Mouse (Mus musculus) neural tube, embryonic 14.5 days (tissue): ENCODE results near the gene Map3k12. TPM values are rescaled to one million over a fixed set of nuclear protein-coding genes. Genes with fewer than 3 reads are reported as not detected.

Source experiments
- ATAC-seq: fragments of 200-750 bp; cut with Nextera tagmentation; 2 replicates; pipeline ENCODE4 v1.8.0; 2017; ENCODE audit warnings: low read depth, mild to moderate bottlenecking, moderate TSS enrichment, moderate library complexity
- H3K27ac ChIP-seq: fragments of 300-500 bp; sonication (generic); 2 replicates; pipeline ENCODE4 v1.5.1; 2014; ENCODE audit warnings: low read depth, mild to moderate bottlenecking, control low read depth, low read length, moderate library complexity, mixed read lengths
- H3K27me3 ChIP-seq: fragments of 300-500 bp; sonication (generic); 2 replicates; pipeline ENCODE4 v1.6.1; 2014; ENCODE audit warnings: low read length; ENCODE audit not compliant: control insufficient read depth, insufficient read depth
- H3K36me3 ChIP-seq: fragments of 300-500 bp; sonication (generic); 2 replicates; pipeline ENCODE4 v1.6.1; 2014; ENCODE audit warnings: low read length, mixed read lengths; ENCODE audit not compliant: control insufficient read depth, insufficient read depth
- H3K4me1 ChIP-seq: fragments of 300-500 bp; sonication (generic); 2 replicates; pipeline ENCODE4 v1.6.1; 2014; ENCODE audit warnings: low read length; ENCODE audit not compliant: control insufficient read depth, insufficient read depth
- H3K4me2 ChIP-seq: fragments of 300-500 bp; sonication (generic); 2 replicates; pipeline ENCODE4 v1.6.1; 2014; ENCODE audit warnings: mild to moderate bottlenecking, low read depth, low read length, control low read depth
- H3K4me3 ChIP-seq: fragments of 300-500 bp; sonication (generic); 2 replicates; pipeline ENCODE4 v1.5.1; 2014; ENCODE audit warnings: low read depth, low read length, control low read depth, mixed read lengths
- H3K9ac ChIP-seq: fragments of 300-500 bp; sonication (generic); replicated peaks from 2 replicates; pipeline ENCODE4 v1.6.1; 2014; ENCODE audit warnings: low read depth, mild to moderate bottlenecking, control low read depth, low read length, mixed read lengths
- H3K9me3 ChIP-seq: fragments of 300-500 bp; sonication (generic); 2 replicates; pipeline ENCODE4 v1.6.1; 2016; ENCODE audit warnings: low read length; ENCODE audit not compliant: control insufficient read depth
- WGBS: fragments of 180-500 bp; shearing (Covaris S2); extraction: QIAGEN DNeasy Blood & Tissue Kit; methylation state at CpG from one replicate; pipeline ENCODE4 v1.1.7; 2014; 5-methylcytosine and 5-hydroxymethylcytosine counted together
- polyA plus RNA-seq: library from polyadenylated mRNA; unstranded; fragments of >200 nt; fragmentation: Nextera tagmentation; extraction: Ambion mirVana; gene quantifications from 2 replicates; pipeline ENCODE4 v1.2.1, GENCODE M21; 2014

Gene Map3k12
- polyA plus RNA-seq, 1 experiment from 2014 or later: 48.8 TPM

- Histone ChIP-seq H3K27ac (0 out of 2 replicates have a peak overlapping the region, but pooled peaks have one; percentile 7), H3K36me3 (peaks cover 16% of the 10 kb centered on the region; the same call in 1 of the 2 replicates), H3K27me3 (no peaks in the 10 kb centered on the region), H3K4me3 (no peak overlapping the region), H3K4me2 (no peak overlapping the region), H3K9ac (no peak overlapping the region), H3K9me3 (no peaks in the 10 kb centered on the region), H3K4me1 (no peaks in the 10 kb centered on the region)
- ATAC-seq: no peak
- WGBS: 89% methylated on average over 3 of the region's 3 CpGs
These were observed 29.4 kb upstream of the Map3k12 start for GRCm38 (mm10) chr15:102546246-102546645.

- no peaks in the 10 kb centered on the region for H3K4me1 ChIP-seq
- H3K36me3 ChIP-seq: peaks cover 15% of the 10 kb centered on the region
- no peaks in the 10 kb centered on the region for H3K9me3 ChIP-seq
- H3K4me2 ChIP-seq: no peak overlapping the region
- H3K27ac ChIP-seq: no peak overlapping the region
- no peak overlapping the region for H3K4me3 ChIP-seq
- 87% methylated on average over 4 of the region's 4 CpGs for WGBS
- H3K27me3 ChIP-seq: no peaks in the 10 kb centered on the region
- H3K9ac ChIP-seq: no peak overlapping the region
- ATAC-seq: no peak
These were observed 27.9 kb upstream of the Map3k12 start for GRCm38 (mm10) chr15:102544801-102545200.

- no peak overlapping the region for H3K4me3 ChIP-seq
- H3K4me2 ChIP-seq: no peak overlapping the region
- 91% methylated on average over 7 of the region's 7 CpGs for WGBS
- peaks cover 39% of the 10 kb centered on the region for H3K36me3 ChIP-seq
- H3K27ac ChIP-seq: no peak overlapping the region
- H3K9me3 ChIP-seq: no peaks in the 10 kb centered on the region
- no peaks in the 10 kb centered on the region for H3K27me3 ChIP-seq
- no peaks in the 10 kb centered on the region for H3K4me1 ChIP-seq
- ATAC-seq: no peak
- no peak overlapping the region for H3K9ac ChIP-seq
These were observed 17.1 kb upstream of the Map3k12 start for GRCm38 (mm10) chr15:102533926-102534325.

GRCm38 (mm10) chr15:102532106-102532900 is 15.4 kb upstream of the Map3k12 start:
- Histone ChIP-seq H3K4me3 (no peak overlapping the region), H3K36me3 (peaks cover 33% of the 10 kb centered on the region), H3K9ac (no peak overlapping the region), H3K27ac (no peak overlapping the region), H3K9me3 (no peaks in the 10 kb centered on the region), H3K27me3 (no peaks in the 10 kb centered on the region), H3K4me2 (no peak overlapping the region), H3K4me1 (no peaks in the 10 kb centered on the region)
- no peak for ATAC-seq
- 83% methylated on average over 3 of the region's 3 CpGs for WGBS

- Histone ChIP-seq H3K4me1 (no peaks in the 10 kb centered on the region), H3K27ac (no peak overlapping the region), H3K9ac (no peak overlapping the region), H3K27me3 (no peaks in the 10 kb centered on the region), H3K9me3 (no peaks in the 10 kb centered on the region), H3K4me2 (no peak overlapping the region), H3K4me3 (no peak overlapping the region), H3K36me3 (peaks cover 32% of the 10 kb centered on the region)
- 83% methylated on average over 4 of the region's 4 CpGs for WGBS
- ATAC-seq: no peak
These were observed 14.7 kb upstream of the Map3k12 start for GRCm38 (mm10) chr15:102531586-102531985.

GRCm38 (mm10) chr15:102530566-102530965 is 13.7 kb upstream of the Map3k12 start:
- WGBS: 87% methylated on average over 4 of the region's 4 CpGs
- no peak overlapping the region for H3K9ac ChIP-seq
- H3K27ac ChIP-seq: no peak overlapping the region
- no peaks in the 10 kb centered on the region for H3K27me3 ChIP-seq
- no peak overlapping the region for H3K4me3 ChIP-seq
- H3K36me3 ChIP-seq: peaks cover 22% of the 10 kb centered on the region
- H3K4me2 ChIP-seq: no peak overlapping the region
- no peak for ATAC-seq
- no peaks in the 10 kb centered on the region for H3K9me3 ChIP-seq
- no peaks in the 10 kb centered on the region for H3K4me1 ChIP-seq

GRCm38 (mm10) chr15:102528396-102528795 is 11.5 kb upstream of the Map3k12 start:
- no peak for ATAC-seq
- WGBS: 96% methylated on average over 1 of the region's 1 CpGs

GRCm38 (mm10) chr15:102527936-102528335 is 11.1 kb upstream of the Map3k12 start:
- WGBS: 81% methylated on average over 3 of the region's 3 CpGs
- H3K36me3 ChIP-seq: peaks cover 12% of the 10 kb centered on the region

More at GRCm38 (mm10) chr15:102528396-102528795, 11.5 kb upstream of the Map3k12 start:
- Histone ChIP-seq H3K4me2 (no peak overlapping the region), H3K36me3 (peaks cover 16% of the 10 kb centered on the region), H3K27ac (no peak overlapping the region), H3K9me3 (no peaks in the 10 kb centered on the region), H3K4me3 (no peak overlapping the region), H3K27me3 (no peaks in the 10 kb centered on the region), H3K9ac (no peak overlapping the region), H3K4me1 (no peaks in the 10 kb centered on the region; the same call in 1 of the 2 replicates)

GRCm38 (mm10) chr15:102526111-102527002 is 9.5 kb upstream of the Map3k12 start:
- no peak for ATAC-seq
- H3K4me3 ChIP-seq: no peak overlapping the region
- no peaks in the 10 kb centered on the region for H3K9me3 ChIP-seq
- H3K36me3 ChIP-seq: peaks cover 12% of the 10 kb centered on the region
- H3K4me1 ChIP-seq: no peaks in the 10 kb centered on the region; the same call in 1 of the 2 replicates
- no peak overlapping the region for H3K4me2 ChIP-seq
- WGBS: 87% methylated on average over 6 of the region's 6 CpGs
- H3K27me3 ChIP-seq: no peaks in the 10 kb centered on the region
- no peak overlapping the region for H3K9ac ChIP-seq
- no peak overlapping the region for H3K27ac ChIP-seq

More at GRCm38 (mm10) chr15:102527936-102528335, 11.1 kb upstream of the Map3k12 start:
- Histone ChIP-seq H3K4me1 (no peaks in the 10 kb centered on the region; the same call in 1 of the 2 replicates), H3K4me3 (no peak overlapping the region), H3K9ac (no peak overlapping the region), H3K9me3 (no peaks in the 10 kb centered on the region), H3K27ac (no peak overlapping the region), H3K27me3 (no peaks in the 10 kb centered on the region), H3K4me2 (no peak overlapping the region)
- no peak for ATAC-seq
